Mouse (Mus musculus) stomach, embryonic 16.5 days (tissue): Measurements from ENCODE around the gene Klf5. TPM values are rescaled to one million over a fixed set of nuclear protein-coding genes. Genes with fewer than 3 reads are reported as not detected.

Source experiments
- ATAC-seq: fragments of 200-750 bp; cut with Nextera tagmentation; 2 replicates; pipeline ENCODE4 v1.8.0; 2017; ENCODE audit warnings: moderate number of reproducible peaks, moderate TSS enrichment; ENCODE audit not compliant: insufficient read depth, low FRiP score
- H3K27ac ChIP-seq: fragments of 300-500 bp; sonication (generic); 2 replicates; pipeline ENCODE4 v1.5.1; 2014; ENCODE audit warnings: low read length
- H3K27me3 ChIP-seq: fragments of 300-500 bp; sonication (generic); 2 replicates; pipeline ENCODE4 v1.6.1; 2014; ENCODE audit warnings: low read length, control low read depth, mixed read lengths; ENCODE audit not compliant: control insufficient read depth, insufficient read depth
- H3K36me3 ChIP-seq: fragments of 300-500 bp; sonication (generic); 2 replicates; pipeline ENCODE4 v1.6.1; 2014; ENCODE audit warnings: low read length; ENCODE audit not compliant: control insufficient read depth, insufficient read depth
- H3K4me1 ChIP-seq: fragments of 300-500 bp; sonication (generic); 2 replicates; pipeline ENCODE4 v1.6.1; 2014; ENCODE audit warnings: low read length, control low read depth, mixed read lengths; ENCODE audit not compliant: control insufficient read depth, insufficient read depth
- H3K4me2 ChIP-seq: fragments of 300-500 bp; sonication (generic); 2 replicates; pipeline ENCODE4 v1.6.1; 2014; ENCODE audit warnings: low read depth, low read length, mixed read lengths
- H3K4me3 ChIP-seq: fragments of 300-500 bp; sonication (generic); replicated peaks from 2 replicates; pipeline ENCODE4 v1.5.1; 2014; ENCODE audit warnings: mild to moderate bottlenecking, low read length
- H3K9ac ChIP-seq: fragments of 300-500 bp; sonication (generic); 2 replicates; pipeline ENCODE4 v1.6.1; 2014; ENCODE audit warnings: low read length
- H3K9me3 ChIP-seq: fragments of 300-500 bp; sonication (generic); replicated peaks from 2 replicates; pipeline ENCODE4 v1.6.1; 2016; ENCODE audit warnings: low read length, control low read depth; ENCODE audit not compliant: control insufficient read depth
- WGBS: fragments of 180-500 bp; shearing (Covaris S2); extraction: QIAGEN DNeasy Blood & Tissue Kit; methylation state at CpG from one replicate; pipeline ENCODE4 v1.1.7; 2014; 5-methylcytosine and 5-hydroxymethylcytosine counted together
- polyA plus RNA-seq: library from polyadenylated mRNA; unstranded; fragments of >200 nt; fragmentation: Nextera tagmentation; extraction: Ambion mirVana; gene quantifications from 2 replicates; pipeline ENCODE4 v1.2.1, GENCODE M21; 2015

Gene Klf5
- polyA plus RNA-seq: 81.0 and 91.9 TPM in 2 replicates

- H3K4me3 ChIP-seq: peak within 1 kb of the TSS; percentile 66
- peak within 1 kb of the TSS; percentile 84 for H3K27ac ChIP-seq
- peak within 1 kb of the TSS; percentile 77 for H3K4me2 ChIP-seq
- H3K9me3 ChIP-seq: no peaks in the 10 kb centered on the region
- H3K4me1 ChIP-seq: no peaks in the 10 kb centered on the region
- peak; percentile 97 for ATAC-seq
- WGBS: under 1% methylated on average over 53 of the region's 67 CpGs
- H3K9ac ChIP-seq: peak within 1 kb of the TSS; percentile 85
- H3K27me3 ChIP-seq: no peaks in the 10 kb centered on the region
- H3K36me3 ChIP-seq: no peaks in the 10 kb centered on the region
These were observed at the start of gene Klf5 for GRCm38 (mm10) chr14:99298385-99299021. Gene Klf5, plus strand, starts transcription at chr14:99298691.

- no peak overlapping the region for H3K27ac ChIP-seq
- no peaks in the 10 kb centered on the region for H3K27me3 ChIP-seq
- no peak overlapping the region for H3K4me2 ChIP-seq
- 94% methylated on average over 12 of the region's 12 CpGs for WGBS
- no peak overlapping the region for H3K9ac ChIP-seq
- no peaks in the 10 kb centered on the region for H3K4me1 ChIP-seq
- no peak overlapping the region for H3K4me3 ChIP-seq
- no peak for ATAC-seq
- H3K9me3 ChIP-seq: no peaks in the 10 kb centered on the region
- H3K36me3 ChIP-seq: no peaks in the 10 kb centered on the region
These were observed 36.5 kb upstream of the Klf5 start for GRCm38 (mm10) chr14:99262026-99262425.

GRCm38 (mm10) chr14:99263816-99264215, 34.7 kb upstream of the Klf5 start:
- H3K9me3 ChIP-seq: no peaks in the 10 kb centered on the region
- H3K4me3 ChIP-seq: no peak overlapping the region
- H3K4me2 ChIP-seq: no peak overlapping the region
- H3K36me3 ChIP-seq: no peaks in the 10 kb centered on the region
- 84% methylated on average over 6 of the region's 6 CpGs for WGBS
- H3K9ac ChIP-seq: no peak overlapping the region
- H3K27me3 ChIP-seq: no peaks in the 10 kb centered on the region
- H3K4me1 ChIP-seq: no peaks in the 10 kb centered on the region
- ATAC-seq: no peak
- H3K27ac ChIP-seq: no peak overlapping the region

- Histone ChIP-seq H3K4me3 (no peak overlapping the region), H3K9ac (no peak overlapping the region), H3K9me3 (no peaks in the 10 kb centered on the region), H3K27ac (no peak overlapping the region), H3K4me1 (no peaks in the 10 kb centered on the region), H3K27me3 (no peaks in the 10 kb centered on the region), H3K4me2 (no peak overlapping the region), H3K36me3 (no peaks in the 10 kb centered on the region)
- 82% methylated on average over 14 of the region's 14 CpGs for WGBS
- no peak for ATAC-seq
These were observed 32.7 kb upstream of the Klf5 start for GRCm38 (mm10) chr14:99265791-99266190.

GRCm38 (mm10) chr14:99266749-99267148, 31.7 kb upstream of the Klf5 start:
- H3K4me2 ChIP-seq: no peak overlapping the region
- no peaks in the 10 kb centered on the region for H3K4me1 ChIP-seq
- H3K9ac ChIP-seq: no peak overlapping the region
- no peaks in the 10 kb centered on the region for H3K27me3 ChIP-seq
- H3K4me3 ChIP-seq: no peak overlapping the region
- no peaks in the 10 kb centered on the region for H3K36me3 ChIP-seq
- no peak for ATAC-seq
- H3K9me3 ChIP-seq: no peaks in the 10 kb centered on the region
- no peak overlapping the region for H3K27ac ChIP-seq
- 77% methylated on average over 5 of the region's 5 CpGs for WGBS

GRCm38 (mm10) chr14:99274056-99274455, 24.4 kb upstream of the Klf5 start:
- H3K27ac ChIP-seq: no peak overlapping the region
- H3K4me1 ChIP-seq: no peaks in the 10 kb centered on the region
- H3K4me3 ChIP-seq: no peak overlapping the region
- H3K9ac ChIP-seq: no peak overlapping the region
- WGBS: 73% methylated on average over 2 of the region's 2 CpGs
- ATAC-seq: no peak
- no peak overlapping the region for H3K4me2 ChIP-seq
- H3K9me3 ChIP-seq: no peaks in the 10 kb centered on the region
- H3K27me3 ChIP-seq: no peaks in the 10 kb centered on the region
- no peaks in the 10 kb centered on the region for H3K36me3 ChIP-seq

GRCm38 (mm10) chr14:99275827-99276226, 22.7 kb upstream of the Klf5 start:
- Histone ChIP-seq H3K4me1 (no peaks in the 10 kb centered on the region), H3K9me3 (no peaks in the 10 kb centered on the region), H3K4me3 (no peak overlapping the region), H3K9ac (no peak overlapping the region), H3K36me3 (no peaks in the 10 kb centered on the region), H3K27me3 (no peaks in the 10 kb centered on the region), H3K27ac (no peak overlapping the region), H3K4me2 (no peak overlapping the region)
- WGBS: 27% methylated on average over 4 of the region's 4 CpGs
- ATAC-seq: no peak

GRCm38 (mm10) chr14:99278312-99278711, 20.2 kb upstream of the Klf5 start:
- no peaks in the 10 kb centered on the region for H3K27me3 ChIP-seq
- H3K36me3 ChIP-seq: no peaks in the 10 kb centered on the region
- no peak overlapping the region for H3K4me2 ChIP-seq
- no peak overlapping the region for H3K27ac ChIP-seq
- H3K9me3 ChIP-seq: no peaks in the 10 kb centered on the region
- 46% methylated on average over 9 of the region's 9 CpGs for WGBS
- H3K4me1 ChIP-seq: no peaks in the 10 kb centered on the region
- ATAC-seq: no peak
- H3K4me3 ChIP-seq: no peak overlapping the region
- H3K9ac ChIP-seq: no peak overlapping the region

- 53% methylated on average over 12 of the region's 12 CpGs for WGBS
- no peak for ATAC-seq
- Histone ChIP-seq H3K4me1 (no peaks in the 10 kb centered on the region), H3K27ac (no peak overlapping the region), H3K9ac (no peak overlapping the region), H3K9me3 (no peaks in the 10 kb centered on the region), H3K4me3 (no peak overlapping the region), H3K4me2 (no peak overlapping the region), H3K27me3 (no peaks in the 10 kb centered on the region), H3K36me3 (no peaks in the 10 kb centered on the region)
These were observed 19.6 kb upstream of the Klf5 start for GRCm38 (mm10) chr14:99278763-99279486.
